Mouse (Mus musculus) lung, adult 2 months (tissue): ENCODE measurements around the gene Rell1. TPM values are rescaled to one million over a fixed set of nuclear protein-coding genes. Genes with fewer than 3 reads are reported as not detected.
A peak's percentile ranks its signal among the peaks of the same experiment; 100 is the strongest.

Source experiments
- DNase-seq: peaks from one replicate; pipeline ENCODE4 v3.0.0; 2022
- H3K4me1 ChIP-seq: fragments of 200-500 bp; 2 replicates; pipeline ENCODE4 v1.6.1; 2011; ENCODE audit warnings: low read length; ENCODE audit not compliant: control insufficient read depth, insufficient read depth
- H3K4me3 ChIP-seq: fragments of 200-500 bp; replicated peaks from 2 replicates; pipeline ENCODE3; 2011; ENCODE audit warnings: low read depth, mild to moderate bottlenecking, control low read depth, low read length; ENCODE audit errors: extremely low read depth
- CTCF ChIP-seq: fragments of 200-500 bp; IDR thresholded peaks from 2 replicates; pipeline ENCODE4 v1.5.1; 2011; ENCODE audit warnings: mild to moderate bottlenecking, low read length, control low read depth; ENCODE audit not compliant: insufficient read depth
- POLR2A ChIP-seq: fragments of 200-500 bp; IDR thresholded peaks from 2 replicates; pipeline ENCODE4 v1.6.1; 2011; ENCODE audit warnings: low read depth, mild to moderate bottlenecking, control low read depth, low read length, borderline replicate concordance; ENCODE audit errors: extremely low read depth
- WGBS: fragments of 180-500 bp; shearing (Covaris S2); methylation state at CpG from one replicate; pipeline ENCODE4 v1.1.7; 2018; 5-methylcytosine and 5-hydroxymethylcytosine counted together
- polyA plus RNA-seq: library from polyadenylated mRNA; depleted of rRNA; stranded (reverse); fragments of >200 nt; gene quantifications from 2 replicates; pipeline ENCODE4 v1.2.3, GENCODE M21; 2012; rRNA removed

Rell1 gene
- polyA plus RNA-seq, 1 experiment: 13.5 TPM

GRCm38 (mm10) chr5:63879026-63879425, 89.7 kb downstream of the Rell1 start:
- no peak for DNase-seq
- Histone ChIP-seq H3K4me3 (no peak overlapping the region), H3K4me1 (peaks cover 3% of the 10 kb centered on the region; the same call in 1 of the 2 replicates)
- TF ChIP-seq CTCF (no peak), POLR2A (no peak)
- 78% methylated on average over 10 of the region's 10 CpGs for WGBS

GRCm38 (mm10) chr5:63876081-63876480, 92.6 kb downstream of the Rell1 start:
- WGBS: 88% methylated on average over 4 of the region's 4 CpGs
- DNase-seq: no peak
- peaks cover 3% of the 10 kb centered on the region; the same call in 1 of the 2 replicates for H3K4me1 ChIP-seq
- no peak for TF ChIP-seq CTCF
- no peak for TF ChIP-seq POLR2A
- no peak overlapping the region for H3K4me3 ChIP-seq

DNA sequence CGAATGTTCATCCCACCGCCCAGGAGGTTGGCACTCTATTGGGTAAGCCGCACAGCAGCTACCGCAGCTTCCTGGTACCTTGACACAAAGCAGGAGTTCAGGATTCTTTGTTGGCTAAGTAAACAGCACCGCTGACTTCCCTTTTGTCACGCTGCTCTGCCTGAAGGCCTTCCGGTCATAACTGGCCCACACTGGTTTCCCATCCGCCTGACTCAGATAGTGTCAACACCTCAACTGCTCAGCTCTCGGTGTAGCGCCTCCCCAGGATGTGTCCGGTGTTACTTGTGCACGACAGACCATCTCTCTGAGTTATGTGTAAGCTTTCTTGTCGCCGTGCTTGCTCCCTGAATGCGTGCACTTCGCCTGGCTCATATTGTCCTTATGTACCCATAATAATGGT, 93.8 kb downstream of the Rell1 start:
- H3K4me1 ChIP-seq: peaks cover 3% of the 10 kb centered on the region; the same call in 1 of the 2 replicates
- no peak overlapping the region for H3K4me3 ChIP-seq
- 50% methylated on average over 16 of the region's 16 CpGs for WGBS
- no peak for DNase-seq
- no peak for TF ChIP-seq POLR2A
- TF ChIP-seq CTCF: peak; percentile 43; the same call in 1 of the 2 replicates

- Histone ChIP-seq H3K4me1 (peaks cover 3% of the 10 kb centered on the region), H3K4me3 (no peak overlapping the region)
- TF ChIP-seq CTCF: no peak
- no peak for TF ChIP-seq POLR2A
- DNase-seq: no peak
- WGBS: 72% methylated on average over 17 of the region's 17 CpGs
These were observed 96.3 kb downstream of the Rell1 start for GRCm38 (mm10) chr5:63872176-63872932.

DNA sequence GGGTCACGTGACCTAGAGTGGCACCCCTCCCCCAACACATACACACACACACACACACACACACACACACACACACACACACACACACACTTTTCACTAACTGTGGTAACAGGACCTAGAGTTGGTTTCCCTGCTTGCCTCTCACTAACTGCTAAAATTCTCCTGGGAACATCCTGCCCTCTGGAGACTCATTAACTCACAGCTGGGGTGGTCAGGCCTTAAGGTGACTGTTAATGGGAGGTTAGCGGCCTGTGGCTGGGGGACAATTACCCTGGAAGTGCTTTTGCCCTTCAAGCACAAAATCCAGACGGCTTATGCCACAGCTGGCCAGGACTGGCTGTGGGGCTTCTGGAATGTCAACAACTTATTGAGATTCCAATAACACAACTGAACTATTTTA, 101.3 kb downstream of the Rell1 start:
- WGBS: 36% methylated on average over 3 of the region's 3 CpGs
- TF ChIP-seq POLR2A (no peak), CTCF (no peak)
- Histone ChIP-seq H3K4me1 (no peaks in the 10 kb centered on the region; the same call in 1 of the 2 replicates), H3K4me3 (no peak overlapping the region)
- no peak for DNase-seq

- WGBS: 55% methylated on average over 8 of the region's 8 CpGs
- TF ChIP-seq POLR2A (no peak), CTCF (no peak)
- H3K4me3 ChIP-seq: no peak overlapping the region
- DNase-seq: no peak
- H3K4me1 ChIP-seq: no peaks in the 10 kb centered on the region
These were observed 109.8 kb downstream of the Rell1 start for GRCm38 (mm10) chr5:63858901-63859300.

Other genes starting within 250 kb of the Rell1 start
- gene 0610040J01Rik, start 156.5 kb downstream of the Rell1 start, polyA plus RNA-seq: 15.6 and 17.7 TPM in 2 replicates
- gene Pgm2, start 124.1 kb upstream of the Rell1 start, polyA plus RNA-seq: 9.4 and 11.5 TPM in 2 replicates
- 12.1 and 18.5 TPM in 2 replicates for gene Tbc1d1, start 187.4 kb upstream of the Rell1 start, polyA plus RNA-seq